Mouse (Mus musculus) spleen, adult 2 months (tissue): ENCODE measurements around the gene Acad10.

Source experiments
- CTCF ChIP-seq: fragments of 200-500 bp; IDR thresholded peaks from 2 replicates; pipeline ENCODE4 v1.5.1; 2011; ENCODE audit warnings: mild to moderate bottlenecking, inconsistent platforms; ENCODE audit not compliant: insufficient read depth, insufficient read length, insufficient replicate concordance; ENCODE audit errors: extremely low read depth
- POLR2A ChIP-seq: fragments of 200-500 bp; IDR thresholded peaks from 2 replicates; pipeline ENCODE4 v1.6.1; 2011; ENCODE audit warnings: low read depth, low read length, inconsistent platforms

GRCm38 (mm10) chr5:121660897-121661254, 562 bp upstream of the Acad10 start:
- TF ChIP-seq POLR2A (no peak), CTCF (no peak)
